Mouse (Mus musculus) liver, embryonic 14.5 days (tissue): ENCODE results near the gene Phf1. TPM values are rescaled to one million over a fixed set of nuclear protein-coding genes. Genes with fewer than 3 reads are reported as not detected.
A peak's percentile ranks its signal among the peaks of the same experiment; 100 is the strongest.
"Not testable (repeated sequence)": the region's sequence is repeated elsewhere in the genome, so short reads cannot be mapped to it uniquely, and the experiment has no call there.

Experiments used
- ATAC-seq: fragments of 200-750 bp; cut with Nextera tagmentation; 2 replicates; pipeline ENCODE4 v1.8.0; 2017; ENCODE audit warnings: moderate number of reproducible peaks, mild to moderate bottlenecking, moderate library complexity; ENCODE audit not compliant: insufficient read depth
- DNase-seq, 3 experiments: peaks; one replicate each; pipeline ENCODE4 v3.0.0-alpha.2; 2012 to 2013; ENCODE audit warnings: low read depth in 3 of 3, low spot score in 3 of 3
- H3K27ac ChIP-seq: fragments of 300-500 bp; sonication (generic); 2 replicates; pipeline ENCODE4 v1.5.1; 2014; ENCODE audit warnings: moderate library complexity, mild to moderate bottlenecking, control low read depth, inconsistent platforms
- H3K27me3 ChIP-seq: fragments of 300-500 bp; sonication (generic); 2 replicates; pipeline ENCODE4 v1.6.1; 2014; ENCODE audit warnings: mild to moderate bottlenecking, low read length, moderate library complexity; ENCODE audit not compliant: control insufficient read depth, insufficient read depth
- H3K36me3 ChIP-seq: fragments of 300-500 bp; sonication (generic); replicated peaks from 2 replicates; pipeline ENCODE4 v1.6.1; 2014; ENCODE audit warnings: low read depth; ENCODE audit not compliant: control insufficient read depth, insufficient read depth
- H3K4me1 ChIP-seq, 2 experiments: fragments of 200-500 bp in 1 of 2; fragments of 300-500 bp in 1 of 2; sonication (generic) in 1 of 2; replicated peaks; 2 replicates each; pipeline ENCODE4 v1.6.1; 2012 to 2014; ENCODE audit warnings: antibody characterized with exemption in 1 of 2, inconsistent platforms in 1 of 2, low read length in 1 of 2; ENCODE audit not compliant: control insufficient read depth in 2 of 2, insufficient read depth in 2 of 2
- H3K4me2 ChIP-seq: fragments of 300-500 bp; sonication (generic); 2 replicates; pipeline ENCODE4 v1.6.1; 2014; ENCODE audit warnings: low read depth, mild to moderate bottlenecking, control low read depth, moderate library complexity
- H3K4me3 ChIP-seq, 2 experiments: fragments of 200-500 bp in 1 of 2; fragments of 300-500 bp in 1 of 2; sonication (generic) in 1 of 2; 2 replicates each; pipeline ENCODE4 v1.5.1; 2012 to 2014; ENCODE audit warnings: low read depth in 2 of 2, low read length in 2 of 2, mild to moderate bottlenecking in 2 of 2, control low read depth in 1 of 2, inconsistent platforms in 1 of 2, moderate library complexity in 1 of 2; ENCODE audit not compliant: insufficient read depth in 1 of 2
- H3K9ac ChIP-seq: fragments of 300-500 bp; sonication (generic); replicated peaks from 2 replicates; pipeline ENCODE4 v1.6.1; 2014; ENCODE audit warnings: mild to moderate bottlenecking, control low read depth, moderate library complexity
- H3K9me3 ChIP-seq: fragments of 300-500 bp; sonication (generic); 2 replicates; pipeline ENCODE4 v1.6.1; 2016; ENCODE audit warnings: low read length, mixed read lengths; ENCODE audit not compliant: control insufficient read depth
- CTCF ChIP-seq: IDR thresholded peaks from 2 replicates; pipeline ENCODE4 v1.5.1; 2016; ENCODE audit warnings: antibody characterized with exemption, low read depth, control low read depth
- EP300 ChIP-seq: IDR thresholded peaks from 2 replicates; pipeline ENCODE4 v1.6.1; 2016; ENCODE audit warnings: antibody characterized with exemption, low read depth
- WGBS: fragments of 180-500 bp; shearing (Covaris S2); extraction: QIAGEN DNeasy Blood & Tissue Kit; methylation state at CpG from one replicate; pipeline ENCODE4 v1.1.7; 2014; ENCODE audit not compliant: insufficient replicate concordance; 5-methylcytosine and 5-hydroxymethylcytosine counted together
- polyA plus RNA-seq, 2 experiments: library from polyadenylated mRNA; depleted of rRNA in 1 of 2; stranded (reverse) in 1 of 2; unstranded in 1 of 2; fragments of >200 nt; fragmentation: Nextera tagmentation in 1 of 2; extraction: Ambion mirVana in 1 of 2; gene quantifications; 2 replicates each; pipeline versions ENCODE4 v1.2.1 to v1.2.3; 2012 to 2014

The Phf1 gene
- polyA plus RNA-seq, 2 experiments, result 0.94 to 6.4 TPM

- Histone ChIP-seq H3K4me1 (peaks cover 9% of the 10 kb centered on the region in 2 experiments; a peak in 3 of 4 replicates), H3K4me2 (peak overlapping the region; percentile 84), H3K4me3 (peak overlapping the region; percentile 63 to 89), H3K9ac (peak overlapping the region; percentile 74), H3K27me3 (no peaks in the 10 kb centered on the region), H3K36me3 (peaks cover 20% of the 10 kb centered on the region), H3K27ac (no peak overlapping the region), H3K9me3 (no peaks in the 10 kb centered on the region)
- WGBS, result 59% methylated on average over 2 of the region's 2 CpGs
- TF ChIP-seq EP300 (no peak), CTCF (no peak)
- no peak for ATAC-seq
- DNase-seq, result no peak
Measured at GRCm38 (mm10) chr17:26918343-26918742, 14.5 kb upstream of the Phf1 start.

- ATAC-seq, DNase-seq, H3K27me3 ChIP-seq, H3K9me3 ChIP-seq, H3K4me3 ChIP-seq, H3K27ac ChIP-seq, H3K4me1 ChIP-seq: not testable (repeated sequence)
- Histone ChIP-seq H3K36me3 (peaks cover 28% of the 10 kb centered on the region), H3K4me2 (peak overlapping the region; percentile 18; the same call in 1 of the 2 replicates), H3K9ac (0 out of 2 replicates have a peak overlapping the region, but pooled peaks have one; percentile 34)
- WGBS, result 63% methylated on average over 2 of the region's 2 CpGs
Measured at GRCm38 (mm10) chr17:26919516-26919915, 13.3 kb upstream of the Phf1 start.

GRCm38 (mm10) chr17:26922368-26922767 lies 10.5 kb upstream of the Phf1 start:
- 91% methylated on average over 5 of the region's 6 CpGs for whole genome bisulfite sequencing
- H3K4me3 ChIP-seq, H3K4me1 ChIP-seq, DNase-seq, H3K4me2 ChIP-seq, ATAC-seq, H3K9me3 ChIP-seq, H3K27ac ChIP-seq, H3K27me3 ChIP-seq, H3K9ac ChIP-seq: not testable (repeated sequence)
- H3K36me3 ChIP-seq, result peaks cover 53% of the 10 kb centered on the region

GRCm38 (mm10) chr17:26925414-26925813 lies 7.4 kb upstream of the Phf1 start:
- H3K4me2 ChIP-seq, H3K4me3 ChIP-seq, H3K27me3 ChIP-seq, H3K27ac ChIP-seq, H3K9me3 ChIP-seq, DNase-seq, H3K4me1 ChIP-seq, H3K9ac ChIP-seq, ATAC-seq: not testable (repeated sequence)
- 93% methylated on average over 9 of the region's 9 CpGs for WGBS
- peaks cover 73% of the 10 kb centered on the region for H3K36me3 ChIP-seq

DNA sequence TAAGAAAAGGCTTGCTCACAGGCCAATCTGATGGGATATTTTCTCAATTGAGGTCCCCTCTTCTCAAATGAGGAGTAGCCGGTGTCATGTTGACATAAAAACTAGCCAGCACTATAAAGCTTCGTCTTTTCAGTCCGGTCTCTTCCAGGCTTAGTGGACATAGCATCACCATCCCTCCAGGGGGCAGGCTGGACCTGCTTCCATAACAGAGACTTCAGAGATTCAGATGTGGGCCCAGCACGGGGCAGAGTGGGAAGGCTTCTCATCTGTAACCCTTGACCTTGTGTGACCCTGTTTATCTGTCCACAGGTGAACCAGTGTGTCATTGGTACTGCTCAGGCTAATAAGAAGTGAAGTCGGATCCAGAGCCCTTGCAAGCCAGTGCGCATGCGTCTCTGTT lies 1.1 kb upstream of the Phf1 start:
- H3K36me3 ChIP-seq, result peaks cover 37% of the 10 kb centered on the region
- DNase-seq, H3K27ac ChIP-seq, H3K9ac ChIP-seq, H3K27me3 ChIP-seq, H3K4me3 ChIP-seq, H3K4me1 ChIP-seq, ATAC-seq, H3K4me2 ChIP-seq, H3K9me3 ChIP-seq: not testable (repeated sequence)
- 69% methylated on average over 7 of the region's 7 CpGs for WGBS
- peak; percentile 65 for TF ChIP-seq CTCF
